Mouse (Mus musculus) midbrain, embryonic 11.5 days (tissue): ENCODE measurements around the gene Bbs9. TPM values are rescaled to one million over a fixed set of nuclear protein-coding genes. Genes with fewer than 3 reads are reported as not detected.
A peak's percentile ranks its signal among the peaks of the same experiment; 100 is the strongest.

ENCODE experiments used
- ATAC-seq: fragments of 200-750 bp; cut with Nextera tagmentation; 2 replicates; pipeline ENCODE4 v1.8.0; 2017; ENCODE audit warnings: moderate TSS enrichment, moderate library complexity; ENCODE audit not compliant: low FRiP score
- DNase-seq: peaks from one replicate; pipeline ENCODE4 v3.0.0; 2015; ENCODE audit warnings: low spot score; ENCODE audit errors: missing footprints
- H3K27ac ChIP-seq: fragments of 300-500 bp; sonication (generic); 2 replicates; pipeline ENCODE4 v1.5.1; 2014; ENCODE audit warnings: low read depth, low read length
- H3K27me3 ChIP-seq: fragments of 300-500 bp; sonication (generic); 2 replicates; pipeline ENCODE4 v1.6.1; 2014; ENCODE audit warnings: mild to moderate bottlenecking, low read length, moderate library complexity, mixed read lengths; ENCODE audit not compliant: control insufficient read depth, insufficient read depth
- H3K36me3 ChIP-seq: fragments of 300-500 bp; sonication (generic); 2 replicates; pipeline ENCODE4 v1.6.1; 2014; ENCODE audit warnings: mild to moderate bottlenecking, low read length, moderate library complexity, mixed read lengths; ENCODE audit not compliant: control insufficient read depth, insufficient read depth
- H3K4me1 ChIP-seq: fragments of 300-500 bp; sonication (generic); 2 replicates; pipeline ENCODE4 v1.6.1; 2014; ENCODE audit warnings: low read length; ENCODE audit not compliant: control insufficient read depth, insufficient read depth
- H3K4me2 ChIP-seq: fragments of 300-500 bp; sonication (generic); 2 replicates; pipeline ENCODE4 v1.6.1; 2014; ENCODE audit warnings: mild to moderate bottlenecking, moderate library complexity
- H3K4me3 ChIP-seq: fragments of 300-500 bp; sonication (generic); 2 replicates; pipeline ENCODE4 v1.5.1; 2014; ENCODE audit warnings: low read depth, low read length
- H3K9ac ChIP-seq: fragments of 300-500 bp; sonication (generic); 2 replicates; pipeline ENCODE4 v1.6.1; 2014; ENCODE audit warnings: low read length
- H3K9me3 ChIP-seq: fragments of 300-500 bp; sonication (generic); 2 replicates; pipeline ENCODE4 v1.6.1; 2016; ENCODE audit warnings: low read length; ENCODE audit not compliant: control insufficient read depth
- WGBS: fragments of 180-500 bp; shearing (Covaris S2); extraction: QIAGEN DNeasy Blood & Tissue Kit; methylation state at CpG from one replicate; pipeline ENCODE4 v1.1.7; 2014; 5-methylcytosine and 5-hydroxymethylcytosine counted together
- polyA plus RNA-seq: library from polyadenylated mRNA; unstranded; fragments of >200 nt; fragmentation: Nextera tagmentation; extraction: Ambion mirVana; gene quantifications from 2 replicates; pipeline ENCODE4 v1.2.1, GENCODE M21; 2014

Bbs9 gene
- polyA plus RNA-seq, 1 experiment from 2014 or later: 17.4 TPM

GRCm38 (mm10) chr9:22810454-22810853, 334.9 kb downstream of the Bbs9 start:
- DNase-seq (no peak), ATAC-seq (no peak)
- 89% methylated on average over 8 of the region's 8 CpGs for WGBS
- Histone ChIP-seq H3K4me2 (no peak overlapping the region), H3K4me3 (no peak overlapping the region), H3K9me3 (no peaks in the 10 kb centered on the region), H3K4me1 (no peaks in the 10 kb centered on the region), H3K36me3 (no peaks in the 10 kb centered on the region), H3K9ac (no peak overlapping the region), H3K27ac (no peak overlapping the region), H3K27me3 (no peaks in the 10 kb centered on the region)

- 81% methylated on average over 2 of the region's 2 CpGs for WGBS
- Histone ChIP-seq H3K4me2 (no peak overlapping the region), H3K4me3 (no peak overlapping the region), H3K36me3 (no peaks in the 10 kb centered on the region), H3K9ac (no peak overlapping the region), H3K4me1 (no peaks in the 10 kb centered on the region), H3K27ac (no peak overlapping the region), H3K9me3 (no peaks in the 10 kb centered on the region), H3K27me3 (no peaks in the 10 kb centered on the region)
- ATAC-seq (no peak), DNase-seq (no peak)
Observed at GRCm38 (mm10) chr9:22811931-22812330, 336.4 kb downstream of the Bbs9 start.

GRCm38 (mm10) chr9:22814407-22815092, 339.0 kb downstream of the Bbs9 start:
- Histone ChIP-seq H3K9ac (no peak overlapping the region), H3K27ac (no peak overlapping the region), H3K4me2 (no peak overlapping the region), H3K9me3 (no peaks in the 10 kb centered on the region), H3K4me3 (no peak overlapping the region), H3K36me3 (no peaks in the 10 kb centered on the region), H3K27me3 (no peaks in the 10 kb centered on the region), H3K4me1 (no peaks in the 10 kb centered on the region)
- DNase-seq (no peak), ATAC-seq (no peak)
- 71% methylated on average over 9 of the region's 9 CpGs for WGBS

GRCm38 (mm10) chr9:22815093-22815458, 339.6 kb downstream of the Bbs9 start:
- Histone ChIP-seq H3K36me3 (no peaks in the 10 kb centered on the region), H3K4me1 (no peaks in the 10 kb centered on the region), H3K27me3 (no peaks in the 10 kb centered on the region), H3K9ac (no peak overlapping the region), H3K9me3 (no peaks in the 10 kb centered on the region), H3K27ac (no peak overlapping the region), H3K4me2 (no peak overlapping the region), H3K4me3 (no peak overlapping the region)
- DNase-seq (no peak), ATAC-seq (no peak)
- WGBS: 72% methylated on average over 7 of the region's 7 CpGs

GRCm38 (mm10) chr9:22819539-22819938, 344.0 kb downstream of the Bbs9 start:
- 89% methylated on average over 6 of the region's 6 CpGs for WGBS
- H3K4me1 ChIP-seq: peaks cover 4% of the 10 kb centered on the region; the same call in 1 of the 2 replicates
- no peak overlapping the region for H3K4me3 ChIP-seq
- no peak overlapping the region for H3K9ac ChIP-seq
- H3K27me3 ChIP-seq: no peaks in the 10 kb centered on the region; the same call in 1 of the 2 replicates
- no peak overlapping the region for H3K4me2 ChIP-seq
- no peak overlapping the region for H3K27ac ChIP-seq
- no peak for ATAC-seq
- DNase-seq: peak; percentile 41
- no peaks in the 10 kb centered on the region for H3K9me3 ChIP-seq
- no peaks in the 10 kb centered on the region for H3K36me3 ChIP-seq

- Histone ChIP-seq H3K4me3 (no peak overlapping the region), H3K4me1 (peaks cover 4% of the 10 kb centered on the region; the same call in 1 of the 2 replicates), H3K27ac (no peak overlapping the region), H3K4me2 (no peak overlapping the region), H3K36me3 (no peaks in the 10 kb centered on the region), H3K9me3 (no peaks in the 10 kb centered on the region), H3K27me3 (no peaks in the 10 kb centered on the region; the same call in 1 of the 2 replicates), H3K9ac (no peak overlapping the region)
- peak; percentile 89 for DNase-seq
- peak; percentile 89 for ATAC-seq
- WGBS: 29% methylated on average over 6 of the region's 6 CpGs
Observed at GRCm38 (mm10) chr9:22820646-22821185, 345.2 kb downstream of the Bbs9 start.

GRCm38 (mm10) chr9:22822770-22823169, 347.3 kb downstream of the Bbs9 start:
- Histone ChIP-seq H3K9me3 (no peaks in the 10 kb centered on the region), H3K27me3 (no peaks in the 10 kb centered on the region; the same call in 1 of the 2 replicates), H3K36me3 (no peaks in the 10 kb centered on the region), H3K4me2 (no peak overlapping the region), H3K4me1 (peaks cover 4% of the 10 kb centered on the region; the same call in 1 of the 2 replicates), H3K9ac (no peak overlapping the region), H3K27ac (no peak overlapping the region), H3K4me3 (no peak overlapping the region)
- ATAC-seq (no peak), DNase-seq (peak; percentile 69)
- 79% methylated on average over 5 of the region's 5 CpGs for WGBS

GRCm38 (mm10) chr9:22823856-22824255, 348.3 kb downstream of the Bbs9 start:
- peaks cover 4% of the 10 kb centered on the region; the same call in 1 of the 2 replicates for H3K4me1 ChIP-seq
- H3K4me2 ChIP-seq: no peak overlapping the region
- H3K9me3 ChIP-seq: no peaks in the 10 kb centered on the region
- no peak overlapping the region for H3K4me3 ChIP-seq
- H3K27ac ChIP-seq: no peak overlapping the region
- no peak overlapping the region for H3K9ac ChIP-seq
- no peaks in the 10 kb centered on the region; the same call in 1 of the 2 replicates for H3K27me3 ChIP-seq
- H3K36me3 ChIP-seq: no peaks in the 10 kb centered on the region
- ATAC-seq: no peak
- DNase-seq: peak; percentile 78
- WGBS: 70% methylated on average over 3 of the region's 3 CpGs

- H3K27ac ChIP-seq: no peak overlapping the region
- H3K4me1 ChIP-seq: peaks cover 4% of the 10 kb centered on the region; the same call in 1 of the 2 replicates
- no peaks in the 10 kb centered on the region for H3K36me3 ChIP-seq
- H3K4me3 ChIP-seq: no peak overlapping the region
- ATAC-seq: peak; percentile 45
- 20% methylated on average over 8 of the region's 8 CpGs for WGBS
- DNase-seq: no peak
- H3K4me2 ChIP-seq: no peak overlapping the region
- no peaks in the 10 kb centered on the region for H3K9me3 ChIP-seq
- H3K9ac ChIP-seq: no peak overlapping the region
- H3K27me3 ChIP-seq: no peaks in the 10 kb centered on the region; the same call in 1 of the 2 replicates
Observed at GRCm38 (mm10) chr9:22824910-22825309, 349.4 kb downstream of the Bbs9 start.
